Mouse (Mus musculus): ENCODE results near the gene Numa1.
"Not testable (repeated sequence)": the region's sequence is repeated elsewhere in the genome, so short reads cannot be mapped to it uniquely, and the experiment has no call there.

Numa1 gene

GRCm38 (mm10) chr7:101938348-101938747 lies 4.4 kb downstream of the Numa1 start:
- DNase-seq: no peak

- peak; percentile 52 for DNase-seq
Measured at GRCm38 (mm10) chr7:101939758-101940157, 5.8 kb downstream of the Numa1 start.

- DNase-seq: not testable (repeated sequence)
Measured at GRCm38 (mm10) chr7:101949008-101949407, 15.1 kb downstream of the Numa1 start.

GRCm38 (mm10) chr7:101951648-101952047 lies 17.7 kb downstream of the Numa1 start:
- no peak for DNase-seq

GRCm38 (mm10) chr7:101952098-101952497 lies 18.2 kb downstream of the Numa1 start:
- no peak for DNase-seq

GRCm38 (mm10) chr7:101954163-101954562 lies 20.3 kb downstream of the Numa1 start:
- DNase-seq: no peak

GRCm38 (mm10) chr7:101955276-101955675 lies 21.4 kb downstream of the Numa1 start:
- DNase-seq: no peak

- DNase-seq: no peak
Measured at GRCm38 (mm10) chr7:101955862-101956261, 22.0 kb downstream of the Numa1 start.

- DNase-seq: no peak
Measured at GRCm38 (mm10) chr7:101956481-101956880, 22.6 kb downstream of the Numa1 start.

GRCm38 (mm10) chr7:101956911-101957310 lies 23.0 kb downstream of the Numa1 start:
- DNase-seq: no peak

GRCm38 (mm10) chr7:101962829-101963228 lies 28.9 kb downstream of the Numa1 start:
- DNase-seq: no peak

- DNase-seq: no peak
Measured at GRCm38 (mm10) chr7:101963621-101964020, 29.7 kb downstream of the Numa1 start.

GRCm38 (mm10) chr7:101964551-101964950 lies 30.6 kb downstream of the Numa1 start:
- DNase-seq: peak; percentile 72

GRCm38 (mm10) chr7:101965606-101966005 lies 31.7 kb downstream of the Numa1 start:
- no peak for DNase-seq

- DNase-seq: no peak
Measured at GRCm38 (mm10) chr7:101967256-101967655, 33.3 kb downstream of the Numa1 start.

- DNase-seq: no peak
Measured at GRCm38 (mm10) chr7:101968751-101969150, 34.8 kb downstream of the Numa1 start.

- peak; percentile 93 for DNase-seq
Measured at GRCm38 (mm10) chr7:101969694-101970428, 36.0 kb downstream of the Numa1 start.

GRCm38 (mm10) chr7:101970429-101970775 lies 36.5 kb downstream of the Numa1 start:
- peak; percentile 97 for DNase-seq

GRCm38 (mm10) chr7:101970821-101971461 lies 37.0 kb downstream of the Numa1 start:
- DNase-seq: peak; percentile 86

- no peak for DNase-seq
Measured at GRCm38 (mm10) chr7:101971721-101972120, 37.8 kb downstream of the Numa1 start.

- DNase-seq: no peak
Measured at GRCm38 (mm10) chr7:101973730-101974129, 39.8 kb downstream of the Numa1 start.

GRCm38 (mm10) chr7:101974505-101974904 lies 40.6 kb downstream of the Numa1 start:
- DNase-seq: no peak

- no peak for DNase-seq
Measured at GRCm38 (mm10) chr7:101982735-101983134, 48.8 kb downstream of the Numa1 start.

GRCm38 (mm10) chr7:101985081-101985480 lies 51.2 kb downstream of the Numa1 start:
- no peak for DNase-seq

- DNase-seq: no peak
Measured at GRCm38 (mm10) chr7:101994241-101994640, 60.3 kb downstream of the Numa1 start.

Data from kidney, postnatal 14 days (tissue).